Mouse (Mus musculus) adrenal gland, postnatal 14 days (tissue): ENCODE measurements around the gene Acadl. TPM values are rescaled to one million over a fixed set of nuclear protein-coding genes. Genes with fewer than 3 reads are reported as not detected.

Source experiments
- DNase-seq: peaks from one replicate; pipeline ENCODE4 v3.0.0; 2021; ENCODE audit warnings: mixed read lengths
- long read RNA-seq, 2 experiments: library from polyadenylated mRNA; stranded (forward); transcript quantifications; one replicate each; pipeline ENCODE4 v2.0.0; 2021
- total RNA-seq: library from RNA; stranded (reverse); gene quantifications from 2 replicates; pipeline ENCODE4 v1.2.3, GENCODE M21; 2021

Gene Acadl
- 1,251 and 1,324 TPM in 2 replicates for total RNA-seq
- long read RNA-seq, experiment 1, transcript Acadl-201 (11 exons, 1,916 nt), result major isoform, 909 of 1,390 reads
- long read RNA-seq, experiment 1, partial matches to known transcripts, result 445 of 1,390 reads
- long read RNA-seq, experiment 1, other reads (novel, unspliced or antisense), result 36 of 1,390 reads
- long read RNA-seq, experiment 2, transcript Acadl-201 (11 exons, 1,916 nt), result major isoform, 808 of 1,323 reads
- long read RNA-seq, experiment 2, partial matches to known transcripts, result 495 of 1,323 reads
- long read RNA-seq, experiment 2, other reads (novel, unspliced or antisense), result 20 of 1,323 reads

DNA sequence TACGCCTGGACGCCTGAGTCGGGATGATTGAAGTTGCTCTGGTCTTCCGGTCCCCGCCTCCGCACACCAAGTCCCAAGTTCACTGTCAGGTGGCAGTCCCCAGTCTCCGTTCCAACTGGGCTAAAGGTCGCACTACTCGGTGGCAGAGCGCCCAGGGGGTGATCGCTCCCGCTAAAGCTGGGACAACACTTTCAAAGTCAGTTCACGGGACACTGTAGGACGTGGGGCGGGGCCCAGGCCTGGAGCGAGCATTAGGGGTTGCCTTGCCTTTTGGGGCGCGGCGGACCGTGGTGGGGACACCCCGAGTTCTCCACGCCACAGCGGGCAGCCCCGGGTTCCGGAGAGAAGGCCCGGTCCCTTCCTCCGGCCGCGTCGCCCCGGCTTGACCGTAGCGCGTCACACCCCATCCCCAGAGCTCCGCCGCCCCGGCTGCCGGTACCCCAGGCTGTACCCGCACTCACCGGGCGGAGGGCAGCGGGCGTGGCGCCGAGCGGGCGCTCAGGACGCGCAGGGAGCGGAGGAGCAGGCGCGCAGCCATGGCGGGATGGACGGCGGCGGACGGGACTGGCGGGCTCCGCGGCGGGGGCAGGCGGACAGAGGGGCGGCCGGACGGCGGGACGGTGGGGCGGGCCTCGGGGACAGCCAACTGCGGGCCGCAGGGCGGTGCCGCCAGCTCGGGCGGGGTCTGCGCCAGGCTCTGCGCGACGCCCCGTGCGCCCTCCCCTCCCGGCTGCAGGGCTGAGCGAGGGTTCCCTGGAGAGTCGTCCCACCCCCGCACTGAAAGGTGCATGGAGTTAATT is at the start of gene Acadl:
Gene Acadl, minus strand, starts transcription at position 566 of the 800 bp plus-strand sequence.
- peak; percentile 96 for DNase-seq

DNA sequence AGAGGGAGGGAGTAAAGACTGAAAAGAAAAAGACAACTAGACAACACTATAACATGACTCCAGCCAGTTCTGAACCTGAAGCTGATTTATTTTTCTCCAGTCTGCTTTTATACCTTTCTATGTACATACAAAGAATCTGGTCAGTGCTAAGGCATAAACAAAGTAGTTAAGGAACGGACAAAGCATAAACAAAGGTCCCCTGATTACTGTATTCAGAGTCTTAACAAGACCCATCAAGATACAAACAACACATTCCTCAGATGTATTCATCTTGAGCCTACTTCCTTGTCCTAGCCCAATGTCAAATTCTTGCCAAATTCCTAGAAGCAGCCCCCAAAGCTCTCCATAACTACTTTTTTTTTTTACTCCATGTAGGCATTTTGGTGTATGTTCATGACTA is 49.2 kb upstream of the Acadl start:
- no peak for DNase-seq

DNA sequence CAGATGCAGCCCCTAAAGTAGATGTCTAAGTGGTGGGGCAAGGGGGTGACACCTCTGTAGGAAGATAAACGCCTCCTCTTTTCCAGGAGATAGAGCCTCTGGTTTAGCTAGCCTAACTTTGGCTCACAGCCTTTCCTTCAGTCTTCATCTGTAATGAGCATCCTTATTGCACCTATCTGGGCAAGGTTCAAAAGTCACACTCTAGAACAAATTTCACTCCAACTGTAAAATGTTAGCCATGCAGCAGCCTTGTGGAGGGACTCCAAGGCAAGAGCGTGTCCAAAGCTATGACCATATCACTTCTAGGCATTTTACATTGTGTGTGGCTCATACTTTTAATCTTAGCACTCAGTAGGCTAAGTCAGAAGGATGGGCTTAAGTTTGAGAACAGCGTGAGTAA is 39.5 kb upstream of the Acadl start:
- DNase-seq, result no peak

DNA sequence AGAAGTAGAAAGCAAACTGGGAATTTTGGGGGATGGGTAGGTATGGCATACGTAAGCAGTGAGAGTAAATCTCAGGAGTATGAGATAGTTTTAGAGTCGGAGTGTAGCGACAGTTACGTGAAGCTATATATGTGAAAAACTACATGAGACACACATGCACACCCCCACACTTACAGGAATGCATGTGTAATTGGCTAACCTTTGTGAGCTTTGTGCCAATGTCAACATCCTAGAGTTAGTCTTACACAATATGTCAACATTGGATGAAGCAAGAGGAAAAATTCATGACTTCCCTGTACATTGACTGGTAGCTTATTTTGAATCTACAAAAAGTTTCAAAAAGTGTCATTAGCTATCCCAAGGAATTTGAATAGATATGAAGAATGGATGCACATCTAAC is 37.9 kb upstream of the Acadl start:
- DNase-seq, result no peak

DNA sequence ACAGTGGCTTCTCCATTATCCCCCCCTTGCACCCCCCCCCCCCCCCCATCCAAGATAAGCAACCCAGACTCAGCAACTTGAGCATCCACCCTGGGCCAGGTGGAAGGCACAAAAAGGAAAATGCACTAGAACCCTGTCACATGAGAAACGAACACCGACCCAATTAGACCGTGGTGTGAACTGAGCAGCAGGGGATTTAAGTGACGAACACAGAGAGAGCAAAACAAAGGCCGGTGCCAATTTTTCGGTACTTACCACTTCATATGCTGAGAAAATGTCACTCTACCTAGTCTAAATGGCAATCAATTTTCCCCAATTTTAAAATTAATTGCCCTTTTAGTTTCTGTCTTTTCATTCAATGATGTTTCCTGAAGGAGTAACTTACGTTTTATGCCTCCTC is 35.2 kb upstream of the Acadl start:
- DNase-seq, result no peak

DNA sequence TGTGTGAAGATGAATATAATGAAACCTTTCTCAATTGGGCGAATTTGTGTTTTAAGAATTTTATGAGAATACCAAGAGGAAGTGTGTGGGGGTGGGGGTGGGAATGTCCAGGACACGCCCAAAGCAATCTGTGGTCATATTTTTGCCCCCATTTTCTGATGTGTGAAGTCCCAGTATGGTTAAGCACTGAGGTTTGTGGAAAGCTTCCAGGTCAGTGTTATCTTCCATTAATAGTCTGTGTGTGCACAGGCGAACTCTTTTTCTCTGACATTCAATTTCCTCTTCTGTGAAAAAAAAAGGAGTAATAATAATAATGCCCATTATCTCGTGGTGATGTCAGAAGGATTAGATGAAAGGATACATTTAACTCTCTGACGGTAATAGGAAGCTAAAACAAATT is 33.5 kb upstream of the Acadl start:
- no peak for DNase-seq

DNA sequence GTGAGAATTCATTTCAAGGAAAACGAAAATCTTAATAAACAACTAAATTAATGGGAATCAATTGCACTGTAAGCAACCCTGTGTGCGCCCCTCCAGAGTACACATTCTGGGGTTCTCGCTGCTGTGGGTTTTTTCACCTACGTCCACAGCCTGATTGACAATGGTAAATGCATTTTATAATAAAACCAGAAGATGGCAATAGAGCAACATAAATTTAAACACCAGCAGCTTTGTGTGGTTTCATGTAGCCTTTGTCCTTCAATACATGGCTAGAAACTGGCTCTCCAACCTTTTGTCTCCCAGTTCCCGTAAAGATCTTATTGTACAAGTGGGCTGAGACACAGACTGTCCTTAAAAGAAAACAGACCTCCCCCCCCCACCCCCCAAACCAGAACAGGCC is 33.0 kb upstream of the Acadl start:
- no peak for DNase-seq

DNA sequence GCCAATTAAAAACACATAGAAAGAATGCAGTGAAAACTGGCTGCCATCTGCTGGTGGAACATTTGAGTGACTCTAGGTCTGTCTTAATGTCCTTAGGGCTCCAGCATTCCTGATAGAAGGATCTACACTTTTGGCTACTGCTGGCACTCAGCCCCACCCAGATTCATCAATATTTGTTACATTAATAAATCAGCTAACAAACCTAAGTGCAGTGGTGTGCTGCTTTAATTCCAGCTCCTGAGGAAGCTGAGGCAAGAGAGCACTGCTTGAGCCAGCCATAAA is 32.7 kb upstream of the Acadl start:
- DNase-seq, result peak; percentile 73

DNA sequence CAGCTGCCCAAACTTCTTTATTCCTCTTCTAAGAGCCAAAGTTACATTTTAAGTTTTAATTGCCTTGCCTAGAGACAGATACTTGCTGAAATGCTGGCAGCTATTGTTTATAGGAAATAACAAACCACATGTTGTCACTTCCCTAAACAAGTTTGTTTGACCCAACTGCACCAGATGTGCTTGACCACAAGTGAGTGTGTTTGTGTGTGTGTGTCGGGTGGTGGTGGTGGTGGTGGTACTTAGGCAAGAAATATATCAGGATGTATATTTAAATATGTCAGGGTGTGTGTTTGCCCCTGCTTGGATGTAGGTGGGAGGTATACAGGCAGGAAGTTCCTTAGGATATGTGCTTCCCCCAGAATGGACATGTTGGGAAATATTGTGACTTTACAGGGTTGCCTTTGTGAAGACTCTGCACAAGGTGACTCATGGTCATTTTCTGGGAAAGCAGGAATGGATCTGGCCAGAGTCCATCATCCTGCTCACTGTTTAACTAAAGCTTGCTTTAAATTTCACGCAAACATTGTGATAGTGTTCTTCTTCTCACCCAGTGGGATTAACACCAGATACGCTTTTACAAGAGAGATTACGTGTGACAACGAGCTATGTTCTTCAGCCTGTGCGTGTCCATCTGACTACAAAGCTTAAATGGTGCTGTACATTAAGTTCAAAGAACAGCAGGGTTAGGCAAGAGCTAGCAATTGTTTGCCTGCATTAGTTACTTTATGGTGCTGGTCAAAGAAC is 32.2 kb upstream of the Acadl start:
- DNase-seq, result no peak

DNA sequence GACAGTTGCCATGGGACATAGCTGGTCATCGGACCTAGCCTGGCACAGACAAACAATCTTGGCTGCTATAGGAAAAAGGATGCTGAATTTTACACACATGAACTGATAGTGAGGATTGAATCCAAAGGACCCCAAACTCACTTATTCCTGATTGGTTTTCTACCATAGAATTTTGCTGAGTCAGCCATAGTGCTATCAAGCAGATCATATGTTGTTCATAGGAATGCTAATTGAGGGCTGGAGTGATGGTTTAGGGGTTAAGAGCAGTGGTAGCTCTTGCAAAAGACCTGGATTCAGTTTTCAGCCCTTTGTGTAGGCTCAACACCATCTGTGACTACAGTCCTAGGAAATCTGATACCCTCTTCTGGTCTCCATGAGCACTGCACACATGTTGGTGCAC is 24.1 kb upstream of the Acadl start:
- DNase-seq, result no peak

DNA sequence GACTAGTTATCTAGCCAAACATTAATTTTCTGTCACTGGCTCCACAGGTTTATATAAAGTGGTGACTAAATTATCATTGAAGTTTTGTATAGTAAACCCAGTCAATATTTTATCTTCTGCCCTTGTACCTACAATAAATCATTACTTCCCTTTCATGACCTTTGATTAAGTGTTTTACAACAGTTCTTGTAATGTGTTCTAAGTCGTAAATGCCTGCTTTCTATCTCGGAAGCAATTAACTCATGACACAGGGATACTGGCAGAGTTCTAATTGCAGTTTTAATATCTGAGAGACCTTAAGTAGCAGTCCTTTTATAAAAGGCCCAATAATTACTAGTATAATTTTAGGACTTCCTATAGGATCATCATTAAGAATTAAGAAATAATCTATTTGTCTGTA is 17.1 kb upstream of the Acadl start:
- no peak for DNase-seq

DNA sequence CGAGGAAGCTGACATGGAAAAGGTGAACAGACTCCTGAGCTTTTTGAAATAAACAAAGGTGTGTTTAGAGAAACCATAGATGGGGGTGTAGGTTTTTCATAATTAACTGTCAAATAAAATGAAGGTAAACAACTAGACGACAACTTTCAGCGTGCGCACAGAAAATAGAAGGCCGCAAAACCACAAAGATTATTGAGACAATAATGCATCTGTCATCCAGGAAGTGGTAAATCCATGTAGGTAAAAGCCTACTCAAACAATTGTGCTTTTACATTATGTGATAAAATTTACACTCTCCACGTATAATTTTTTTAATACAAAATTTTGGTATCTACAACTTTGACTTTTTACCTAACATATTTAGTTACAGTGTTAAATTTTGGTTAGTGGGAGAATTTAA is 11.7 kb upstream of the Acadl start:
- DNase-seq, result no peak

DNA sequence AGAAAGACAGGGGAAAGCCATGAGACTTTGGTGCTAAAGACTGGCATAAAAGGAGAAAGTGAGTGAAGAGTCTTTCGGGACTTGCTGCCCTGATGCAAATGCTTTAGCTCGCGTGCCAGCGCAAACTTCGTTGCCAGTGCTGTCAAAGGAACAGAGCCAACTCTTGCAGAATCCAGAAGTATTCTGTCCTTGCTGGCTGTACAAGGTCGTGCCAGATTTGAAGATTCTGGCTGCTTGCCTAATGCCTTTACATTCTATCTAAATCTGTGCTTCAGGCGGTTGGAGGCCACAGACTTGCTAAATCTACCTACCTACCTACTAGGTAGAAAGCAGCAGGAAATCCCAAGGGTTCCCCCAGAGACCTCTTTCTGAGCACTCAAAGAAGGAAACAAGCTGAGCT is 8.5 kb upstream of the Acadl start:
- peak; percentile 89 for DNase-seq

DNA sequence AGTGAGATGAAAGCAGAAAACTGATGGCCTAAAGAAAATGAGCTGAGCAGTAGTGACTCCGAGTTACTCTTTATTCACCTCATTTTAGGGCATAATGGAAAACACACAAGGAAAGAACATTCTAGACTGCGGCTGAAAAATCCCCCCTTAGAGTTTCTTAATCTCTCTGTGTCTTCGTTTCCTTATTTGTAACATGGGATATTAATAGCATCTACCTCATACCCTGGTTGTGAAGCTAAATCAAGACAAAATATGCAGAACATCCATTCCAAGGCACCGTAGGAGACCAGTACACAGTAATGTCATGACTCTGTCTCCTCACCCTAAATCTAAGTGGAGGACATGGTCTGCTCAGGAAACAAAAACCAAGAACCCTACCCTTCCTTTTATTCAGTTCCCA is 2.6 kb upstream of the Acadl start:
- no peak for DNase-seq

DNA sequence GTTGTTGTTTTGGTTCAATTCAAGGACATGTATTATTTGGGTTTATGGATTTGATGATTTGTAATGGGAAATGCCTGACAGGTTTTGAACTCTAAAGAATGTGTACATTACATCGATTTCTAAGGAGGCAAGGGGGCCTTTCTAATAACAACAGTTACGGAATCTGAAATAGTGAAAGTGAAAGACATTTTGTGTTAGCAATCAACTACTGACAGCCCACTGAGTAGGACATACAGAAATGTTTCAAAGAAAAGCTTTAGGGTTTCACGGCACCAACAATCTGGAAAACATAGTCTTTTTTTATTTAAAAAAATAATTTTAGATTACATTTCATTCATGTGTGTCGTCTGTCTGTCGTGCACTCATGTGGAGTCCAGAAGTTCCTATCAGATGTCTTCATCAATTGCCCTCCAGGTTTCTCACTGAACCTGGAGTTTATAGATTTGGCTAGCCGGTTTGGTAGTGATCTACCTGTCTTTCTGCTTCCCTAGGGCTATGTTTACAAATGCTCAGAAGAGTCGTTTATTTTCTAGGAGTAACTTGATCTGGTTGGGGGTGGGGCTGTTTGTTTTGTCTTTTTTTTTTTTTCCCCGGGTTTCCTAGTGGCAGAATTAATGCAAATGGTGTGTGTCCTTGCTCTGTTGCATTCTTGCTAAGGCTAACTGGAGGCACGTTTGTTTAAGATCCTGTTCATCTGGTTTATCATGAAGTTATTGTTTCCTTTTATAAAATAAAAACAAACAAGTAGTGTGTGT is 841 bp upstream of the Acadl start:
- no peak for DNase-seq

DNA sequence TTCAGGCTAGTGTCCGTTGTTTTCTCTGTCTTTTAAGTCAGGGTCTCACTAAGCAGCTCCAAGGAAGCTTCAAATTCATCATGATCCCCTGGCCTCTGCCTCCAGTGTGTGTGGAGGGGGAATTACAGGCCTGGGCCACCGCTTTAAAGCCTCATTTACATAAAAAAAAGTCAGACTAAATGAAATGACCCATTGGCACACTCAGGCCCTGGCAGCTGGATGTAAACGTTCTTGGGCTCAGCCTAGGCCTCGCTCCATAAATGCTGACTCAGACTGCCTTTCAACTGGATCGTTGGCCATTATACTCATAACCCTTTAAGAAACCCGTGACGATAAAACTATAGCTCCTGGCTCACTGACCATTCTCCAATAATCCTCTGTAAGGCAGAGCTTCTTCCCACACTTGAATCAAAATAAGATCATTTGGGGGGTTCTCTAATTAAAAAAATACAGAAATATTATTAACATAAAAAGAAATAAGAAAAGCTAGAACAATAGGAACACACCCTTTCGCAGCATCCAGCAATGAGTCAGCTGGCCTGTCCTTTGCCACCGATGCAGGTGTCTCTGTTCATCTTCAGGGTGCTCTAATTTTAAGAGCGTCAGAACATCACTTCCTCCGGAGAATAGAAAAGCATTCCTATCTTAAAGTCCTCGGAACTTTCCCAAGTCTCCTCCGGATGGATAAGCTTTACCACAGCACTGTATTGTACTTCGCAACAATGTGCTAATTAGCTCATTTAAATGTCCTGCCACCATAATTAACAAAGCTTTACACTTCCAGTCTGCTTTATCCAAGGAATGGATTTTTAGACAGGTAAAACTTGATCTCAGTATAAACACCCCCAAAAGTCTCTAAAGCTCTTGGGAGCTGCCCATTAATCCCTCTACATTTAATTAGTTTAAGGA is 1.1 kb downstream of the Acadl start:
- no peak for DNase-seq

DNA sequence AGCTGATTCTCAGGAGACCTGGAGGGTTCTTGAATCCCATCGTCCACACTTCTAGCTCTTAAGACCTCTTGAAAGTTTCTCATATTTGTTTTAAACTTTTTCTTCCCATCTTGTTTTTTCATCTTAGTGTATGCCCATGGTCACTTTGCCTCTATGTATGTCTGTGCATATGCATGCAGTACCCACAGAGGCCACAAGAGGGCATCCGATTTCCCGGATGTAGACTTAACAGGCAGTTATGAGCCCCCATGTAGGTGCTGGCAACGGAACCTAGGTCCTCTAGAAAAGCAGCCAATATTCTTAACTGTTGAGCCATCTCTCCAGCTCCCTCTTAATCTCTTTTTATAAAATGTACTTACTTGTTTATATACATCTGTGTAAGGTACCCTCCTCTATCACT is 15.6 kb downstream of the Acadl start:
- peak; percentile 42 for DNase-seq

DNA sequence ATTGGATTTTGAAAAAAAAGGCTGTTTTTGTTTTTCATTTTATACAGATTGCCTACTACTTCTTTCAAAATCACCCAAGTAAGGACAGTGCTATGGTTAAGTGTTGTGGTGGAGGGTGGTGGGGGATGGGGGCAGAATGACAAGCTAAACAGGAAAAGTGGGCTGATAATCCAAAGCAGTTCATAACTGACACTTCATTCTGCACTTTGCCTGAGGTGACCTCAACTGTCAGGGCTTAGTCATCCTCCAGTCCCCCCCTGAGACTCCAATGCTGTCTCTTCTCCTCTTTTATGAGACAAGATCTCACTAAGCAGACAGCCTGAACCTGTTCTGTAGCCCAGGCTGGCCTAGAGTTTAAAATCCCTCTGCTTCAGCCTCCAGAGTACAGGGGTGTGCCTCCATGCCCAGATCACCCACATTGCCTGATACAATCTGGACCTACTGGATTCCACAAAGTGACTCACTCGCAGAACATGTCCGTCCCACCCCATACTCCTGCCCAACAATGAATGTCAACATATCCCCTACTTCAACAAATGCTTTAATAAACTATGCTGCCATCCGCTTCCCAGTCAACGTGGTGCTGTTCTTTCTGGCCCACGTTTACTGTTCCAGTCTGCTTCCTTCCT is 17.3 kb downstream of the Acadl start:
- DNase-seq, result no peak

DNA sequence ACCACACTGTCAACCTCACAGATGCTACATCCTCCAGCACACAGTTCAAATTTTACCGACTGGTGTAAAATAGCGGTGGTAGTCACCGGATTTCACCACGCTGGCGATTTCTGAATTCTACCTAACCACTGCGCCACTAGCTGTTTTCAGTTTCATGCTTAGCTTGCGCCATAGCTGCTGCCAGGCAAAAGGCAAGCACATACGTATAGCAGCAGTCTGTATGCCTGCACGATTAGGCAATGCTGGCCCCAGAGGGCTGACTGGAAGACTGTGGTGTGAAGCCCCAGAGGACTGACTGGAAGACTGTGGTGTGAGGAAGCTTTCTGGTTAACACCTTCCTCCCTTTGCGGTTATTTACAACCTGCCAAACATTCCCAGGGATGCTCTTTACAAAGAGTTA is 21.1 kb downstream of the Acadl start:
- no peak for DNase-seq

DNA sequence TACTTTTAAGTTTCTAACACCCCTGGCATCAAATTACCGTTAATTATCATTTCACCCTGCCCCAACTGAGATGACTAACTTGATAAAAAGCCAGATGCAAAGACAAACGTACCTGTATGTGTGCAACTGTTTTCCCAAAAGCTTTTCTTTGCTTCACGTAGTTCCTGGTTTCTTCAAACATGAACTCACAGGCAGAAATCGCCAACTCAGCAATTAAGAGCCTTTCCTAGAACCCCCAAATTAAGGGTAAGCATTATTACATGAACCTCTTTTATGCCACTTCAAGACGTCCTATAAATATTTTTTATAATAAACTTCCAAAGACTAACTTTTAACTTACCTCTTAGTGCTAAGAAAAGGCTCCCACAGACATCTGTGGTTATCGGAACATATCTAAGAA is 21.6 kb downstream of the Acadl start:
- DNase-seq, result no peak

DNA sequence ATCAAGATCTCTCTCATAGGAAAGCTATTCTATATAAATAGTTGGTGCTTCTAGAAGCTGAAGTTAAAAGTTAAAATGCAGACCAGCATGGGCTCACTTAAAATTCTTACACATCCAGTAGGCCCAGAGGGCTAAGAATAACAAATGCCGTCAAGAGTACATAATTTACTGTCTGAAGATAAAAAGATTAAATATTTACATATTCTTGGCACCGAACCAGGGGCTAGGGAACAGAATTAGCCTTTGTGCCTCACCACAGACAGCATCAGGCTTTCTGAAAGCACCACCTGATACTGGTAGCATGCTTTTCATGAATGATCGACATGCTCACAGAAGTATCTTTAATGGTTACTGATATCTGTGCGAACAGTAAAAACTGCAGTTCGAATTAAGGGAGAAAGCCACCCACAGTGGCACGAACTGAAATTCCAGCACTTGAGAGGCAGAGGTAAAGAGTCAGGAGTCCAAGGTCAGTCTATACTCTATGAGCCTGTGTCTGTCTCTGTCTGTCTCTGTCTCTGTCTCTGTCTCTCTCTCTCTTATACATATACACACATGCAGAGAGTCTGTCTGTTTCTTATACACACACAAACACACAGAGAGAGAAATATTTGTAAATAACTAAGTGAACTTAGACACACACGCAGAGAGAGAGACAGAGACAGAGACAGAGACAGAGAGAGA is 23.2 kb downstream of the Acadl start:
- no peak for DNase-seq
